Mouse (Mus musculus): ENCODE data around the gene Tmem44.
"Not testable (repeated sequence)": the region's sequence is repeated elsewhere in the genome, so short reads cannot be mapped to it uniquely, and the experiment has no call there.

Gene Tmem44

DNA sequence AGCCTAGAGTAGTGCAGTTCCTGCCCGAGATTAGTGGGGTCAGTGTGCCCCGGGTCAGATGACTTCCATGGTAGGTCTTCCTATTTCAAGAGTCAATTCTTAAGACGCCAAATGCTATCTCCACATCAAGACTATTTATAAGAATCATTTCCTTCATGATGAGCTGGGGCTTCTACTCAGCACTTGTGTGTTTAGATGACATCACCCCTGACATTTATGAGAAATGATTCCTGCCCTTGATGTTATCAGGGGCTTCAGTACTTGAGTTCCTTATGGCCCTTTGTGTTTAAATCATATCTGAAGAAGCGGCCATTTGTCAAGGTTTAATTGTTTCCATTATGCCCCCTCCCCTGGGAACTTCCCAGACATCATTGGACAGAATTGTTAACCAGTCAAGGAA, 58.9 kb downstream of the Tmem44 start:
- DNase-seq = no peak

DNA sequence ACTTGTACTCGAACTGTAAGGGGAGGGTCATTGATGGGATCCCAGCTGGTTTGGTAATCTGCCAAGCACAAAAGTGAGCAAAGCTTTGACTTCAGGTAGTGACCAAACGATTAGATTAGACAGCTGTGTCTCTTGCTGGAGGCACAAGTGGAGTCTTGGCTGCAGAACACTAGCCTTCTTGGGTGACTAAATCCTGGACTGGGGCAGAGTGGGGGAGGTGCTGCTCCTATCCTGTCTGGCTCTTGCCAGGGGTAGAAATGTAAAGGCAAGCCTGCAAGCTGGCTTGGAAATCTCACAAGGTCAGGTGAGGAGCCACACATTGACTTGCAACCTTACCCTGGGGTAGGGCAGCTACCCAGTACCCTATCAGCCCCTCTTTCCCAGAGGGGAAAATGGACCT, 59.9 kb downstream of the Tmem44 start:
- DNase-seq = no peak

DNA sequence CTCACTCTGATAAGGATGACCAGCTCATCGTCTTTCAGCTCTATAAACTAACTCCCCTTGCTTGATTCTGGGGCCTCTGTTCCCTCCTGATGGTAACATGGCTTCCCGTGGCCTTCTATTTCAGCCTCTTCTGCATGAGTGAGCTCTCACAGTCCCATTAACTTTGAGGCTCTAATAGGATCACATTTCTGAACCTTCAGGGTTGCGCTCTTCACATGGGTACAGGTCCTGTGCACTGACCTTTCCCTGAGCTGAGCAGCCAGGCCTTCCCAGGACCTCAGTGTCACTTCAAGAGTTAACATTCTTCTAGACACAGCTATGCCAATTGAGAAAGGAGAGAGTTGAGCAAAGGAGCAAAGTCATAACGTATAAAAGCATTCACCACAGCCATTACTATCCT, 60.3 kb downstream of the Tmem44 start:
- no peak for DNase-seq

DNA sequence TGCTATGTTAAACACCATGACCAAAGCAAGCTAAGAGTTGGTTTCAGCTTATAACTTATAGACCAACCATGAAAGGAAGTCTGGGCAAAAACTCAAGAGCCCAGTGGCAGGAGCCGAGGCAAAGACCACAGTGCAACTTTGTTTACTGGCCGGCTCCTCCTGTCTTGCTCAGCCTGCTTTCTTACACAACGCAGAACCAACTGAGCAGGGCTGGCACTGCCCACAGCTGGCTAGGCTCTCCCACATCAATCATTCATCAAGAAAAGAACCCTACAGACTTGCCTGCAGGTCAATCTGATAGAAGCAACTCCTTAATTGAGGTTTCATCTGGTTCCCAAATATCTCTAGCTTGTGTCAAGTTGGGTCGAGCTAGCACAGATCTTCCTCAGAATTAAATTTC, 61.0 kb downstream of the Tmem44 start:
- no peak for DNase-seq

DNA sequence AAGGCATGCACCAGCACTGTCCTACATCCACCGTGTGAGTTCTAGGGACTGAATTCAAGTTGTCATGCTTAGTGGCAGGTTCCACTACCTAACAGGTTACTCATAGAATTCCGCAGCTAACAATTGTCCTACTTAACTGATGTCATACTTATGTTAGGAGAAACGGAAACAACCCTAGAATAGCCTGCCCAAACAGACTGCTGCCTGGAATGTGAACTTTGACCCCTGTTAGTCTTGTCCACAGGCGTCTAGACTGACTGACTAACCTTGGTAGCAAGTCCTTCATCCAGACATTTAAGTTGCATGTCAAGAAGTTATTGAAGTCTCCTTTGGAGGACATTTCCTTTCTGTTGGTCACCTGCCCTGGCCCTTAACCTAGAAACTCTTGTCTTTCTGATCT, 64.1 kb downstream of the Tmem44 start:
- DNase-seq = no peak

DNA sequence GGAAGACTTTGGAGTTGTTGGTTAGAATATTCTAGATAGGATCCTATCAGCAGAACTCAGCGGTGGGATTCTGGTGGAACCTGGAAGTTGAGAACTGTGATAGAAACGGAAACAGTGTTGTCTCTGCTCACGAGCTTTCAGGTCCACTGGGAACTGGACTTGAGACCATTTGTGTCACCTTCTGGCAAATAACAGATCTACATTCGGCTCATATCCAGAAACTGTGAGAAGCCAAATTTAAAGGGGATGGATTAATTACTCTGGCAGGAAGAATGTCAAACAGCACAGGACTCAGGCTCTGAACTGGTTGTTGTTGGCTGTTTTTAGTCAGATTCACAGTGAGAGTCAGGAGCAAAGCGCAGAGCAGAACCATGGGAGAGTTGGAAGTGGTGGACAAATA, 72.9 kb downstream of the Tmem44 start:
- no peak for DNase-seq

DNA sequence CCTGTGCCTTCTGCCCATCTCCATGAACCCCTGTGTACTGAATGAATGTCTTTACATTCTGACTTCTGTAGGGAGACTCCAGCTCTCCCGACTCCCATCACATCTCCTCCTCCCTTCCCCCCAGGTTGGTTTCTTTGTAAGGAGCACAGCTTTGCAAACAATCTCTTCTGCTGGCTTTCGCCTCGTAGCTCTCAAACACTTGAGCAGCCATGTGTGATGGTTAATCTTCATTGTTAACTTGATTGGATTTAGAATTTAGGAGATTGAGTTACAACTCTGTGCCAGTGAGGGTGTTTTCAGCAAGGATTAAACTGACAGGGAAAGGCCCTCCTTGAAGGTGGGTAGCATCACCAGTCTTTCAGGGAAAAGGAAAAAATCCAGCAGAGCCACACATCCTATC, 73.6 kb downstream of the Tmem44 start:
- DNase-seq = no peak

DNA sequence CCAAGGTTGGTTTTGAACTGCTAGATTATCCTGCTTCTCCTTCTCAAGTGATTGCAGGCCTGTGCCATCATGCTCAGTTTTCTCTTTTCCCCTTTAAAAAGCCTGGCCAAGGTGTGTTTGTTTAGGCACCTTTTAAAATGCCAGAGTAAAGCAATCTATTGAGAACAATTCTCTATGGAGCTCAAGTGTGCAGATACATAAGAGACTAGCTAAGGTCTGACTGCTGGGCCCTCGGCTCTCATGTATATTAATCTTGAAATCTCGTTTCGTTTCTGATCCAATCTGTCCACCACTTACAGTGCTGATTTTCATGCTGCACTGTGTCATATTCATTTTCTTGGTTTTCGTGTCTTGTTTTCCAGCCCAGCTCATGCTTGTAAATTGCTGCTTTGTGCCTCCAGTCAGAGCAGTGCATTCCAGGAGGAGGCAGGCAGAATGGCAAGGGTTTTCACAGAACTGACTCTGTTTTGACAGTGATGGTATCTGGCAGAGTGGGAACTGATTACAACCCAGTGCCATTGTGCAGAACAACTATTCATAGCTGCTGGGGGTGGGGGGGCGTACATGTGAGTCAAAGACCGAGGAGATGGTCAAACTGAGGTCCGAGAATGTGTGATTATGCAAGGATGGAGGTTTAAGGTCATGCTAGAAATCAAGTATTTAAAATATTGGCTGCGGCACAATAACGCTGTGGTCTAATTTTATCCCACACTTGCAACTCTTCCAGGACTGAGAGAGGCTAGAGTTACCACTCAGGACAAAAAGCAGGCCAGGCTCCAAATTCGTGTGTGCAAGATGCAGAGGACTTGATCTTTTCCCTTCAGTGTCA, 74.8 kb downstream of the Tmem44 start:
- DNase-seq = no peak

DNA sequence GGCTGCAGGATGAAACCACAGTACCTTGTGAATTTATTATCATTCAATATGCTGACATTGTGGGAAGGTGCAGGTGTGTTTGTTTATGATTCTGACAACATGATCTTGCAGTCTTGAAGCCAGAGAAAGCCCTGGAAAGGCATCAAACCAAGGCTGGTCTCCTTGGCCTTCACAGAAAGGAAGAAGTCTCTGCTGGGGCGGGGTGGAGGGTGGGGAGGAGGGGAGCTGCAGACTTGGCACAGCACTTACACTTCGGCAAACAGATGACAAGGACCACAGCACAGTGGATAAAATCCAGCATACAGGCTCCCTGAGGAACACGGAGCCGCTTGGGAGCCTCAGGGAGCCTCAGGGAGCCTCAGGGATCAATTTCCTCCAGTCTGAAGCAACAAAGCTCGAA, 78.2 kb downstream of the Tmem44 start:
- no peak for DNase-seq

DNA sequence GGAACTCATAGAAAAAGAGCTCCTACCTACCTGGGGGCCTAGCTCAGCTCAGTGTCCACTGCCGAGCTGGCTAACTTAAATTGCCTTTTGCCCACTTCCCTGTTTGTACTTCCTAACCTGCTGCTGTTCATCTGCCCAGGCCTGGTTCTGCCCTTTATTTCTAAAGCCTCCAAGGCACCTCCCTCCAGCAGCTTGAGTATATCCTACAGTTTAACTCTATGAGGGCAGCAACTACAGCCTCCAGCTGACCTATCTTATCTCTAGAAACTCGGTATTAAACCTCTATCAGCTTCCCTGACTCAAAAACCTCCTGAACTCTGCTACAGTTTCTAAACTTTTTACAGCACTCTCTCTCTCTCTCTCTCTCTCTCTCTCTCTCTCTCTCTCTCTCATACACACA, 78.7 kb downstream of the Tmem44 start:
- DNase-seq = no peak

DNA sequence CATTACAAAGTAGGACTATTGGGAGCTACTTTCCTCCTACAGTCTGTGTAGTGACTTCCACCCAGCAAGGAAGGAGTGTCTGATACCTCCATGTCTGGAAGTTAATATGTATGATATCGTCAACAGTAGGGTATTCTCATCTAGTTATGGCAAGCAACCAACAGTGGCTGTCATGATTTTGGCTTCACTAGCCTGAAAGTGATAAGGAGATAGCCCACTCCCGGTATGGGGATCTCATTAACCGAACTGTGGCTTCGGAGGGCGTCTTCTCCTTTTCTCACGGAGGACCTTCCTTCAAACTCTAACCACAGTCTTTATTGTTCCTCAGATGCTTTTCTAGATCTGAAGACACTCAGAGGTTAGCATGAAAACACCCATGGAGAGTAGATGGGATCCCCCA, 81.7 kb downstream of the Tmem44 start:
- DNase-seq = no peak

DNA sequence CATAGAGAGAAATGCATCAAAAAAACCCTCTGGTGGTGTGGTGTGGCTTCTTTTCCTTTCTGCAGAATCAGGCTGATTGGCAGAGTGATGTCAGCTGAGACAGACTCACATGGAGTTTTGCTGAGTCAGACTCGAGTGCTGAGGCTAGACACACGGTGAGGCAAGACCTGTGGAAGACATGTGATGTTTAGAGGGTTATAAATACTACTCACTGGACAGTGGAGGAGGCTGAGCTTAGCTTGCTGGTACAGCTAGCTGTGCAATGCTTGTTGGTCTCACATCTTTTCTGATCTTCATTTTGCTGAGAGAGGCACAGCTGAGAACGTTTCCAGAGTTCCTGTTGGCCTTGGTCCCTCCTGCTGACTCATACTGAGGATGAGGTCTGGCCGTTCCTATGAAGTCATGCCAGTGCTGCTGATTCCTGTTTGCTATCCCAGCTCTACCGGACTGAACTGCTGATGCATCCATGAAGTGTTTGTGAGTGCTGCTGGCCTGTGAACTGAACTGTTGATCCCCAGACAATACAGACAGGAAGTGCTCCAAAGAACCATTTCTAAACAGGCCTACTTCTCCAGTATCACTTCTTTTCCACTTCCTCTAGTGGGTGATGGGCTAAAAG, 84.9 kb downstream of the Tmem44 start:
- no peak for DNase-seq

DNA sequence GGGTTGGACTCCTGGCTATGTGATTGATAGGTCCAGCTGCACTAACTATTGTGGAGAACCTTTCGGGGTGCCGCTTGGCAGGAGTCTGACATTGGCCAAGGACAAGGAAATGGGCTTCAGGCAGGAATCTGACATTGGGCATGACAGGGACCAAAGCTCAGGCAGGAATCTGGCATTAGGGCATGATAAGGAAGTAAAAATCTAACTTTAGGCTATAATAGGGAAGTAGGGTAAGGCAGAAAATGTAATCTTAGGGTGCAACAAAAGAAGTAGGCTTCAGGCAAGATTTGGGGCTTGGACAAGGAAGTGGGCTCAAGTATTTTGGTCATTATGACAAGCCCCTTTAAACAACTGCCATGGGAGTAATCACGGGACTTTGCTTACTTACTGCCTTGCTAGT, 85.9 kb downstream of the Tmem44 start:
- not testable (repeated sequence) for DNase-seq

Measured in cerebellum, postnatal 36 days (tissue).